Mouse (Mus musculus) small intestine, adult 2 months (tissue): ENCODE data around the gene Poldip3.

Source experiments
- CTCF ChIP-seq: fragments of 200-500 bp; IDR thresholded peaks from 2 replicates; pipeline ENCODE4 v1.5.1; 2012; ENCODE audit warnings: low read depth, mild to moderate bottlenecking, control low read depth, inconsistent platforms, low read length, moderate library complexity, mixed read lengths; ENCODE audit not compliant: insufficient replicate concordance, insufficient read length; ENCODE audit errors: extremely low read depth
- POLR2A ChIP-seq: fragments of 200-500 bp; IDR thresholded peaks from 2 replicates; pipeline ENCODE4 v1.6.1; 2012; ENCODE audit warnings: low read depth, mild to moderate bottlenecking, control low read depth, inconsistent platforms, low read length, moderate library complexity

- TF ChIP-seq CTCF, result no peak
- TF ChIP-seq POLR2A, result no peak
Measured at GRCm38 (mm10) chr15:83121709-83122565, 27.2 kb downstream of the Poldip3 start.
